Mouse (Mus musculus) cerebellum, adult 2 months (tissue): Measurements from ENCODE around the gene Rnf41. TPM values are rescaled to one million over a fixed set of nuclear protein-coding genes. Genes with fewer than 3 reads are reported as not detected.

ENCODE experiments used
- DNase-seq, 2 experiments: peaks; one replicate each; pipeline ENCODE4 v3.0.0; 2021
- H3K27ac ChIP-seq: fragments of 200-500 bp; 2 replicates; pipeline ENCODE4 v1.5.1; 2012; ENCODE audit warnings: low read length, control low read depth, inconsistent platforms; ENCODE audit not compliant: insufficient read depth
- H3K27me3 ChIP-seq: fragments of 200-500 bp; 2 replicates; pipeline ENCODE4 v1.6.1; 2012; ENCODE audit warnings: inconsistent platforms, mild to moderate bottlenecking, low read length, moderate library complexity; ENCODE audit not compliant: control insufficient read depth, insufficient read depth
- H3K4me1 ChIP-seq: fragments of 200-500 bp; 2 replicates; pipeline ENCODE4 v1.6.1; 2011; ENCODE audit warnings: low read length; ENCODE audit not compliant: control insufficient read depth, insufficient read depth
- H3K4me3 ChIP-seq: fragments of 200-500 bp; replicated peaks from 2 replicates; pipeline ENCODE3; 2011; ENCODE audit warnings: mild to moderate bottlenecking, low read depth, low read length, control low read depth; ENCODE audit not compliant: insufficient read depth
- CTCF ChIP-seq: fragments of 200-500 bp; IDR thresholded peaks from 2 replicates; pipeline ENCODE4 v1.5.1; 2011; ENCODE audit warnings: low read depth, mild to moderate bottlenecking, control low read depth, low read length, moderate library complexity, borderline replicate concordance; ENCODE audit not compliant: insufficient read depth
- POLR2A ChIP-seq: fragments of 200-500 bp; IDR thresholded peaks from 2 replicates; pipeline ENCODE4 v1.6.1; 2011; ENCODE audit warnings: low read length, control low read depth, borderline replicate concordance; ENCODE audit not compliant: insufficient read depth
- WGBS: fragments of 180-500 bp; shearing (Covaris S2); methylation state at CpG from one replicate; pipeline ENCODE4 v1.1.7; 2018; 5-methylcytosine and 5-hydroxymethylcytosine counted together
- polyA plus RNA-seq: library from polyadenylated mRNA; depleted of rRNA; stranded (reverse); fragments of >200 nt; gene quantifications from 2 replicates; pipeline ENCODE4 v1.2.3, GENCODE M21; 2012

The Rnf41 gene
- polyA plus RNA-seq, 1 experiment = 90.5 TPM

DNA sequence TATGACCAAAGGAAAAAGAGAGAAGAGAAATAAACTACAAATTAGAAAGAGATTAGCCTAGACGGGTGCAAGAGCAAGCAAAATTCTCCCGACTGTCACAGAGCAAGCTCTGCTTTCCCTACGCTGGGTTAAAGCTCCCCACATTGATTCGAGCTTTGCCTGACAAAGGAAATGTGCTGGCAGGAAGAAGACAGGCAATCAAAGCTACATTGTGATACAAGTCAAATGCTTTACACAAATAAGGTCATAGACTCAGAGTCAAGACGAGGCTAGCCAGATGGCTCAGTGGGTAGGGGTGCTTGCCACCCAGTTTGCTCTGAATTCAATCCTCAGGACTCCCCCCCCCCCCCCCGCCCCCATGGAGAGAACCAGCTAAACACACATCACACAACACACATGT, 41.4 kb upstream of the Rnf41 start:
- TF ChIP-seq POLR2A (no peak), CTCF (no peak)
- Histone ChIP-seq H3K27ac (no peak overlapping the region), H3K27me3 (no peaks in the 10 kb centered on the region), H3K4me3 (no peak overlapping the region), H3K4me1 (no peaks in the 10 kb centered on the region; the same call in 1 of the 2 replicates)
- WGBS = 56% methylated on average over 6 of the region's 6 CpGs
- no peak for DNase-seq

- Histone ChIP-seq H3K27ac (no peak overlapping the region), H3K4me1 (no peaks in the 10 kb centered on the region; the same call in 1 of the 2 replicates), H3K4me3 (no peak overlapping the region), H3K27me3 (no peaks in the 10 kb centered on the region)
- no peak for DNase-seq
- TF ChIP-seq POLR2A (no peak), CTCF (no peak)
- 75% methylated on average over 4 of the region's 4 CpGs for WGBS
Observed at GRCm38 (mm10) chr10:128370601-128371000, 40.9 kb upstream of the Rnf41 start.

DNA sequence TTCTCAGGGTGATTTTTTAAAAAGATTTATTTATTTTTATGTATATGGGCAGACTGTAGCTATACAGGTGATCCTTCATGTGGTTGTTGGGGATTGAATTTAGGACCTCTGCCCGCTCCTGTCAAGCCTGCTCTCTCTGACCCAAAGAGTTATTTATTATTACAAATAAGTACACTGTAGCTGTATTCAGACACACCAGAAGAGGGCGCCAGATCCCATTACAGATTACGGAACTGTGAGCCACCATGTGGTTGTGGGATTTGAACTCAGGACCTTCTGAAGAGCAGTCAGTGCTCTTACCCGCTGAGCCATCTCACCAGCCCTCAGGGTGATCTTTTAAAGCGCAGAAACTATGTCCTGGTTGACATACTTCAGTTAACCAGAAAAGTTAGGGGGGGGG, 39.3 kb upstream of the Rnf41 start:
- Histone ChIP-seq H3K4me1 (peaks cover 4% of the 10 kb centered on the region; the same call in 1 of the 2 replicates), H3K27me3 (no peaks in the 10 kb centered on the region), H3K4me3 (no peak overlapping the region), H3K27ac (no peak overlapping the region)
- TF ChIP-seq POLR2A (no peak), CTCF (no peak)
- 85% methylated on average over 5 of the region's 5 CpGs for WGBS
- DNase-seq = no peak

- Histone ChIP-seq H3K4me3 (no peak overlapping the region), H3K4me1 (peaks cover 8% of the 10 kb centered on the region; the same call in 1 of the 2 replicates), H3K27me3 (no peaks in the 10 kb centered on the region), H3K27ac (no peak overlapping the region)
- no peak for DNase-seq
- WGBS = 80% methylated on average over 6 of the region's 6 CpGs
- TF ChIP-seq CTCF (no peak), POLR2A (no peak)
Observed at GRCm38 (mm10) chr10:128372989-128373748, 38.3 kb upstream of the Rnf41 start.

DNA sequence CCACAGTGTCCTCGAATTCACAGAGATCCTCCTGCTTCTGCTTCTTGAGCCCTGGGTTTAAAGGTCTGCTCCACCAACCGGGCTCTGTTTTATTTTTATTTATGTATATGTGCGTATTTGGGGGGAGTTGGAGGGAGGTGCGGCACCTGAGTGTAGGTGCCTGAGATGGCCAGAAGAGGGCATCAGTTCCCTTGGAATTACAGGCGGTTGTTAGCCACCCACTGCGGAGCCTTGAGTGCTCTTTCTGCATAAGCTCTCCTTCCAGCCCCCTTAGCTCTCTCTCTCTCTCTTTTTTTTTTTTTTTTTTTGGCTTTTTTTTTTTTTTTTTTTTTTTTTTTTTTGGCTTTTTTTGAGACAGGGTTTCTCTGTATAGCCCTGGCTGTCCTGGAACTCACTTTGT, 37.1 kb upstream of the Rnf41 start:
- TF ChIP-seq CTCF = peak; percentile 22; the same call in 1 of the 2 replicates
- TF ChIP-seq POLR2A = no peak
- WGBS = 78% methylated on average over 6 of the region's 6 CpGs
- no peak for DNase-seq

GRCm38 (mm10) chr10:128376099-128376454, 35.4 kb upstream of the Rnf41 start:
- Histone ChIP-seq H3K4me1 (peaks cover 15% of the 10 kb centered on the region), H3K27ac (peak overlapping the region; percentile 100), H3K27me3 (no peaks in the 10 kb centered on the region), H3K4me3 (peak overlapping the region; percentile 64)
- DNase-seq = no peak
- TF ChIP-seq POLR2A (no peak), CTCF (no peak)
- WGBS = 45% methylated on average over 4 of the region's 4 CpGs

More for the DNA sequence above, 37.1 kb upstream of the Rnf41 start:
- H3K4me3 ChIP-seq = no peak overlapping the region
- no peak overlapping the region for H3K27ac ChIP-seq
- H3K4me1 ChIP-seq = peaks cover 15% of the 10 kb centered on the region
- no peaks in the 10 kb centered on the region for H3K27me3 ChIP-seq

DNA sequence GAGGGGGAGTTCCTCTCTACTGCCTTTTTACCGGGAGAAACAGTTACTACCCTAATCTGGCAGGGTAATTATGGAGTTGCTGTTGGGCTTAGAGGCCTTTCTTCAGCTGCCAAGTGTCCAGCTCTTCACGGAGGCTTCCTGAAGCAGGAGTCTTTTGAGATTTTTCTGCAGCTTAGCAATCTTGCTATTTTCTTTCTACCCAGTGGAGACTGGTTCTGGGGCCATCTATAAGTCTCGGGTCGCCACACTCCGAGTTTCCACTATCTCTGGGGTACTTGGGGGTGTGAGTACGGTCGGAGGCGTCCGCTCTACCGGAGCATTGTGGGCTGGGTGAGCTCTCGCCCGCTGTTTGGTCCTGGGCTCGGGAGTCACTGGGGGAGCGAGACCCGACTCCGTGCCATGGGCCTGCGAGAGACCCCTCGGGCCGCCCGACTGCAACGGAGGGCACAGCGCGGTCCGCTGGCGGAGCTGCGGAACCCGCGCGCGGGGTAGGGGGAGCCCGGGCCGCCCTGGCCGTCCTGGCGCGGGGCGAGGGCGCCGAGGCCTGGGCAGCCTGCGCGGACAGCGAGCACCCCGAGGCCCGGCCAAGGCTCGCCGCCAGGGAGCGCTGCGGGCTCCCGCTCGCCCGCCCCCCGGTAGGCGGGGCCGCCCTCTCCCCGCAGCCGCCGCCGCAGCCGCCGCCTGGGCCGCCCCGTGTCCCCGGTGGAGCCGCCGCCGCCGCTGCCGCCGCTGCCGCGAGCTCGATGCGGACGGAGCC, 34.8 kb upstream of the Rnf41 start, which contains the start of gene Ankrd52:
Gene Ankrd52, plus strand, starts transcription at position 661 of the 757 bp plus-strand sequence.
- DNase-seq = peak; percentile 88 to 90
- Histone ChIP-seq H3K4me3 (peak within 1 kb of the TSS; percentile 95), H3K4me1 (peaks cover 15% of the 10 kb centered on the region), H3K27ac (peak within 1 kb of the TSS; percentile 100), H3K27me3 (no peaks in the 10 kb centered on the region)
- 1% methylated on average over 57 of the region's 73 CpGs for WGBS
- peak; percentile 43; the same call in 1 of the 2 replicates for TF ChIP-seq POLR2A
- TF ChIP-seq CTCF = peak; percentile 42; the same call in 1 of the 2 replicates
